Mouse (Mus musculus) C2C12 (cell line): Measurements from ENCODE around the gene Tef.

ENCODE experiments used
- CTCF ChIP-seq: IDR thresholded peaks from one replicate; pipeline ENCODE4 v1.5.1; 2011; ENCODE audit not compliant: control insufficient read depth, insufficient read depth, insufficient read length
- FOSL1 ChIP-seq: IDR thresholded peaks from one replicate; pipeline ENCODE4 v1.8.0; 2011; ENCODE audit warnings: mild to moderate bottlenecking, low read length; ENCODE audit not compliant: poor library complexity, insufficient read depth, severe bottlenecking

GRCm38 (mm10) chr15:81784762-81785161 is 17.5 kb upstream of the Tef start:
- TF ChIP-seq CTCF (peak; percentile 26), FOSL1 (no peak)
